Mouse (Mus musculus): ENCODE data around the gene Recql5.

Gene Recql5

DNA sequence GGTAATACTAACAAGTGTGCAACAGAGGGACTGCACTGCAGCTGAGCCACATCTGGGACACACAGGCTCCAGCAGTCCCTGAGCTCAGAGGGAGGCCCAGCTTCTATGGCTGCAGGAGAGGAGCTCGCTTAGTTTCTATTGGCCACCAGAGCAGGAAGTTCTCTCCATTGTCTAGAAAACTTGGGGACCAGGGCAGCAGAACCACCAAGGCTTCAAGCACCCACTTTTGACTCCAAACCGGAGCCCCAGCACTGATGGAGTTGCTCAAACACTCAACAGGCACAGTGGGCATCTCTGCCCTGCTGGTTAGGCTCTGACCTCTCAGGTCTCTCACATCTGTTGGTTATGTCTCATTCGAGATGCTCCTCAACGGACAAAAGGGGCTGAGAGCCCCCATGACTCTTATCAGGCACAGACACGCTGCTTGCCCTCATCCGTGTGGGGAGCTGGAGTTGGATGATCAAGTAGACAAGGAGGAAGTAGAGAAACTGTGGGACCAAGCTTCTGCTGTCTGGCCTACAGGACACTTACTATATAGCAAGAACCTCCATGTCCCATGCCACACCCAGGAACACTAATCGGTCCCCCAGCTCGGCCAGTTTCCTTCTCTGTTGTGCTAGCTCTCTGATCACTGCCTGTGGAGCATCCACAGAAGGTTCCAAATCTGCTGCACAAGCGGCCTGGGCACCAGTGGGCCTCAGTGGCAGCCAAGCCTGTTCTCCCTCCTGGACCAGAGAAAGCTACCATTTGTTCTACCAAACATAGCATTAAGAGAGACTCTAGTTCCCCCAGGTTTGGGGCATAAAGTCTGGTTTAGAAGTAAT lies 31.7 kb downstream of the Recql5 start:
- no peak for DNase-seq (ENCODE audit: low read depth, low spot score)

DNA sequence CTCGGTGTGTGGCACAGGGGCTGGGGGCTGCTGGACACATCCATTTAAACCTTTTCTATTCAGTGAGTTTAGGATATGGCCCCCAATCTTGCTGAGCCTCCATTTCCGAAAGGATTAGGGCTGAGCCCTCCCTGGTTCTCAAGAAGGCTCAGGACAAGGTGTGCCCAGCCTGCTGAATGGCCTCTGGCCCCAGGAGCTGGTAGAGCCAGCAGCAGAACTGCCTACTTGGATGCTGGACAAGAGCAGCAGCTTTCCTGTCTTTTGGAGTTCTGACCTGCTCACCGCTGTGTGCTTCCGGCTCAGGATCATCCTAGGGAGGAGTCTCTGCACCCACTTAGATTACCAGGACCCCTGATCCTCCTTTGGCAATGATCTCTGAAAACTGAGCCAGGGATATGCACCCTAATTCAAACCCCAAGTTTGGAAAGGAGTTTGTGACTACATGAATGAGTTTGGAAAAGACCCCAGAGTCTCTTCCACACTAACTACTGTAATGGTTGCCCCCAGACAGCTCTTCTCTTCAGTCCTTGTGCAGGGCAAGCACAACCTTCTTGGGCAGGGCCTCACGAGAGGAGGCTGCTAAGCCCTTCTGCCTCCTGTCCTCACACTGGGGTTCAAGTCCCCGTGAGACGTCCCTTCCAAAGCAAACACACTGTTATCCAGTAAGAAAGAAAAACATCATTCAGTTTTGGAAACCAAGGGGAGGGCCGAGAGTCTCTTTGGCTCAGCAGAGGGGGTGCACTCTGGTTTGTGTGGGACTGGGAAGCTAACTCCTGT lies 32.5 kb downstream of the Recql5 start:
- no peak for DNase-seq (ENCODE audit: low read depth, low spot score)

DNA sequence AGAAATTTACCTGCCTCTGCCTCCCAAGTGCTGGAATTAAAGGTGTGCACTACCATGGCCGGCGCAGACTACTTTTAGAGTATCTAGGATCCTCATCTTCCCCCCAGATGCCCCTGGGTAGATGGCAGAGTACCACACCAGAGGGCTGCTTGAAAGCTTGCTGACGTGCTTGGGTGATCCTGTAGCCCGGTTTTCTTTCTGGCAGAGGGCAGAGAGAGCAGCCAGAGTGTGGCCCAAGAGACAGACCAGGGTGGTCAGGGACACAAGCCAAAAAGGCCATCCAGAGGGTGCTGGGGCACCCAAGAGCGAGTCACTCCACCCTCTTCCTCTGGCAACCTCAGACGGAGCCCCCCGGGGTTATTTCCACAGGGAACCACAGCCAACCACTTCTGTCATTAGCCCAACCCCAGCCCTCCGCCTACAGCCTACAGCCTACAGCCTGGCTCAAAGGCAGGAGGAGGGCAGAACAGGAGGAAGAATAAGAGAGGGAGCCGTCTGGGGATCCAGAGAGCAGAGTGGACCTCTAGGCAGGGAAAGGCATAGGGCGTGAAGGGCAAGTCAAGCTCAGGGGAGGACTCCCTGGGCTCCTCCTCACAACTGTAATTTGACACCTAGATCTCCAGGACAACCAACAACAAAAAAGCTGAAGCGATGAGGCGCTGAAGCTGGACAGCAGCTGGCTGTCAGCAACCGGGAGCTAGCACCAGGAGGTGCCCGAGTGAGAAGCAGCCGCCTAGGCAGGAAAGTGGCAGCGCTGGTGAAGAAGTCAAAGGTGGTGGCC lies 33.6 kb downstream of the Recql5 start, which contains the start of gene Smim5:
Gene Smim5, plus strand, starts transcription at position 481 of the 781 bp plus-strand sequence.
- no peak for DNase-seq (ENCODE audit: low read depth, low spot score)

DNA sequence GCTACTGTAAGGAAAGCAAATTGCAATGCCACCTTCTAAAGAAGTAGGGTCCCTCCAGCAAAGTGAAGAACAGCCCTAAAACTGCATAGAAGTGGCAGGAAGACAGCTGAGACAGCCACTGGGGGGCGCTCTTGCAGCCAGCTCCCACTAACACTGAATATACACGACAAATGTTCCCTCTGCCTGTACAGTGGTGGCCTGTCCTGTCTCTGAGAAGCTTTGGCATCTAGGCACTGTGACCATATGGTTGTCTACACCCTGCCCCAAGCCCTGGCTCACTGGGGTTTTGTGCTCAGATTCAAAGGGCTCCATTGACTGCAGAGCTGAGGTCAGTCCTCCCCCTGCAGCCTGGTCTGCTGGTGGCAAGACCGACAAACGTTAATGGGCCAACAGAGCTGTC lies 34.4 kb downstream of the Recql5 start:
- DNase-seq (ENCODE audit: low read depth, low spot score): no peak

DNA sequence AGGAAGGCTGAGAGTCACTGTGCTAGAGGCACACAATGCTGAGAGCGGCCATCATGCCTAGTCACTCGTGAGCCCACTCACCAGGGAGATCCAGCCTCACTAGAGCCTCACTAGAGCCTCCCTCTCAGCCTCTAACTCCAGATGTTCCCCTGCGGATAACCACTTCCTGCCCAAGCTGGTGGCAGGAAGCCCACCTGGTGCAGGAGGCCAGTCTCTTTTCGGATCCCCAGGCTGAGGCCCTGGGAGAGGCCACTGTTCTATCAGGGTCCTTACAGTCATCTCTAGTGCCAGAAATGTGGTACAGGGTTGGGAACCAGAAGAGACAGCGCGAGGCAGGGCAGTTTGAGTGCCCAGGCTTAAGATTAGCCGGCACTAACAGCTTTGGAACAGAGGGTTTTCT lies 34.8 kb downstream of the Recql5 start:
- no peak for DNase-seq (ENCODE audit: low read depth, low spot score)

DNA sequence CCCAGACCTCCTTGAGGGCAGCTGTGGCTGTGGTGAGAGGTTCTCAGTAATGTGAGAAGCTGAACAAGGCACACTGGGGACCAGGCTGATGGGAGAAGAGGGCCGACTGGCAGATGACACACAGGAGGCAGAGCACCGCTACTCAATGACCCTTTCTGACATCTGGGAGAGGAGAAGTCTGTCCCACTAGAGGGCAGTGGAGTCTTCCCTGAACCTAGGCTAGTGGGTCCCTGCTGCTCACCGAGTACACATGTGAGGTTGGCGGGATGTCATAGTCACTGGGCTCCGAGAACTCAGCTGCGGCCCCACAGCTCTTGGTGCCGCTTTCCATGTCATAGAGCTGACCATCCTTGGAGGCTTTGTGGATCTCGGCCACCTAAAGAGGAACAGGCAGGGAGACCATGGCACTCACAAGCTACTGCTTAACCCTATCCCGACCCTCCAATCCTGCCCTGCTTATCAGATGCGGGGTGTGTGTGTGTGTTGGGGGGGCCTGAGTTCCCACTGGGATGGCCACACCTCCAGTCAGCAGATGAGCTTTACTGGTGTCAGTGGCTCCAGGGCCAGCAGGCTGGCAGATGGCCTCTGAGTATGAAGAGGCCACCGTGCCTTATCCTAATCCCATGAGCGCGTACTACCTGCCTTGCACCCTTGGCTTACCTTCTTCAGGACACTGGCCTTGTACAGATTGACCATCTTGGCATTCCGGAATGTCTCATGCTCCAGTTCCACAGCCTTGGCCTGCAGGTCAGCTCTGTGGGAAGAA lies 38.3 kb downstream of the Recql5 start:
- DNase-seq (ENCODE audit: low read depth, low spot score): peak; percentile 55

DNA sequence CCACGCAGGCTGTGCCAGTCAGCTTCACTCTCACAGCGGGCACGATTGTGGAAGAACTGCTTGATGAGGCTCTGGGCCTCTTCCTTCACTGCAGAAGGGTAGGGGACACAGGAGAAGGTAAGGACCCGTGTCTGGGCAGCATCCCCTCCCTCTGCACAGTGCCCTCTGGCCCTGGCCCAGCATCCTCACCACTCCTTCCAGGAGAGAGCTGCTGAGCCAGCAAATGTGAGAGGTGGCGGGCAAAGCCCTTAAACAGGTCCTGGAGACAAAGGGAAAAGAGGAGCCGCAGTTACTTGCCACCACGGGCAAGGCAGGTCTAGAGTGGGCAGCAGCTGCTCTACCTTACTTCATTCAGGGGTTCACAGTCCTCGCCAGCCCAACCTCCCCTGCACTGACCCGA lies 40.2 kb downstream of the Recql5 start:
- DNase-seq (ENCODE audit: low read depth, low spot score): no peak

DNA sequence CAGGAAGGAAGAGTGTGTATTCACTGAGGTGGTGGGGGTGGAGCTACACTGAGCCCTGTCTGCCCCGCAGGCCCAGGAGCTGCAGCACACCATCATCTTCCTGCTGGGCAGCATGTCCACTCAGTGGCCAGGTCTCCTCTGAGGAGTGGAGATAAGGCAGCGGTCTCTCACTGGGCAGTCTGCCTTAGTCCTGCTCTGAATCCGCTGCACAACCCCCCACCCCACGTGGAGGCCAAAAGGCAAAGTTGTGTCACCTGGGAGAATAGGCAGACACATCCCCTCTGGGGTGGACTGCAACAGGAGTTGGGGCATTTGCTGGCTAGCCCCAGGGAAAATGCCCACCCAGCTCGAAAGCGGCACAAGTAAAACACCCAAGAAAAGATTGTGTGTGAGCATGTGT lies 41.1 kb downstream of the Recql5 start:
- no peak for DNase-seq (ENCODE audit: low read depth, low spot score)

DNA sequence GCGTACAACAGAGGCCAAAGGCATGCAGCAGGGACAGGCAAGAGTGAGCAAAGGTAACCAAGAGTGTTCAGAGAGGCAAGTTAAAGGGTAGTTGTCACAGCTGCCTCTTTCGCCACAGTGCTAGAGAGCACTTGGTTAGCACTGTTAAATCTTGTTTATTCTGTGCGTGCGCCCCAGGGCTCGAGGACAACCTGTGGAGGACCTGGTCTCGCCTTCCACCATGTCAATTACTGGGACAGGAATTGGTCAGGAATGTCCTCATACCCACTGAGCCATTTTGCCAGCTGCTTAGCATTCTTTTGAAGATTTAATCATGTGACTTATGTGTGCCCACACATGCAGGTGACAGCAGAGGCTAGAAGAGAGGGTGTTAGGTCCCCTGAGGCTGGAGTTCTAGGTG lies 44.1 kb downstream of the Recql5 start:
- no peak for DNase-seq (ENCODE audit: low read depth, low spot score)

DNA sequence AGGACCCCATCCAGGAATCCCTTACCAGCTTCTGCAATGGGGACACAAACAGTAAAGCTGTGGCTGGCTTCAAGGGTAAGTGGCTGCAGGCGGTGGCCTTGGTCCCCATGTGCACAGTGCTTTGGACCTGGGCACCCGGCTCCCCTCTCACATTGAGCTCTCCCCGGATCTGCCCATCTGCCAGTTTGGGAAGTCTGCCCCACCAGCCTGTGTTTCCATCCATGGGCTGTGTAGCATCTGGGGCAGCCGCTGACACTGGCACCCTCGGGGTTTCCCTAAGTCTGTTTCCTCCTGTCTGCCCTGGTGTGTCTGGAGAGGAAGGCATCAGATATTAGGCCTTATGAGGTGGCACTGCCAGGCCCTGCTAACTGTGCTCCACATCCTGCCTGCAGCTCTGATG lies 45.3 kb downstream of the Recql5 start:
- no peak for DNase-seq (ENCODE audit: low read depth, low spot score)

DNA sequence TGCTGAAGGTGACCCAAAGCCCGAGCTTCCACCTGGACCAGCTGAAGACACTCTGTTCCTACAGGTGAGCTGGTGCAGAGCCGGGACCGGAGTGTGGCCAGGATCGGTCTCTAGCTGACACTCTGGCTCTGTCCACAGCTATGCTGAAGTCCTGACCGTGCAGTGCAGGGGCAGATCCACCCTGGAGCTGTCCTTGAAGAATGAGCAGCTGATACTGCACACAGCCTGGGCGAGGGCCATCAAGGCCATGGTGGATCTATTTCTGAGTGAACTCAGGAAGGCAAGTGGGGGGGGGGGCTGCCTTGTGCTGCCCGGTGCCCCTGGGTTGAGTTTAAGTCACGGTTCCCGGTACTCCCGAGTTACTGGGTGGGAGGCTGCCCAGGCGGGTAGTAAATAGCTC lies 46.8 kb downstream of the Recql5 start:
- DNase-seq (ENCODE audit: low read depth, low spot score): no peak

DNA sequence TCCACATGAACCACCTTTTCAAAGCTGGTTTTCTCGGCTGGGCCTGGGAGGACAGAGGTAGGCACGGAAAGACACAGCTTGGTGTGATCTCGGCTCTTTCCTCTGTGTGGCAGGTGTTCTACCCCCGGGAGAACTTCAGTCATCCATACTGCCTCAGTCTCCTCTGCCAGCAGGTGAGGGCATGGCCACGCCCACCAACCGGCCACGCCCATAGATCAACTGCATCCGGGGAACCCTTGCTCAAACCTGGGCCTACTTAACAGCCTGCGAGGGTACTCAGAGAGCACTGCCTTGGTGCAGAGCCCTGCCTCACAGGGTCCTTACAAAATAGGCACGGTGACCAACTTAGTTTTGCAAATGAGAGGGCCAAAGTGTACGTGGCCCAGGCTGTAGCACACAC lies 48.0 kb downstream of the Recql5 start:
- DNase-seq (ENCODE audit: low read depth, low spot score): no peak

DNA sequence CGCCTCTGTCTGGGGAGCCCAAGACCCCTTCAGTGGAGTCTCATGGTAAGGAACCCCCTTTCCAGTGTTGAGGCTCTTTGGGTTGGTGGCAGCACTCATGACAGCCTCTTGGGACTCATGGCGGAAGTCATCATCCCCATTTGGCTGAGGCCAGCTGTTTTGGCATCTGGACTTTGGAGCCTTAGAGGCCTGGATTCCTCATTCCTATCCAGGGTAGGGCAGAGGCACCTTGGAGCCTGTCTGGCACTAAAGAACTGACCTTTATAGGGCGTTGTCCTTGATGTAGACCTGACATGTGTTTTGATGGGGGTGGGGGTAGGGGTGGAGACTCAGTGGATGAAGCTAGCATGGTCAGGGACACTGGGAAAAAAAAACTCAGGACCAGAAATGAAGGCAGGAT lies 48.9 kb downstream of the Recql5 start:
- DNase-seq (ENCODE audit: low read depth, low spot score): no peak

DNA sequence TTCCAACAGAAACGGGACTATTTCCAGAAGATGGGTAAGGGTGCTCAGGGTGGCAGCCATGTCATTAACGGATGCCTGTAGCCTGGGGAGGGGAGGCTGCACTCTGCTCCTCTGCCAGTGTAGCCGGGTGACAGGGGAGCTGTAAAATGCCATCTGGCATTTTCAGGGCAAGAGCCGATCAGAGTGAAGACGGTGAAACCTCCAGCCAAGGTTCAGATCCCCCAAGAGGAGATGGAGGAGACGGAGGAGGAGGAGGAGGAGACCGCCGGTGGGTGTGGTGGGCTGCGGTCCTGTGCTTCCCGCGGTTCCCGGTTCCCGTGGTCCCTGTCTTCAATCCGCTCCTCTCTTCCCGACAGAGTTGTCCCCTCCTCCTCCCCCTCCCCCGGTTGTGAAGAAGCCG lies 50.0 kb downstream of the Recql5 start:
- no peak for DNase-seq (ENCODE audit: low read depth, low spot score)

DNA sequence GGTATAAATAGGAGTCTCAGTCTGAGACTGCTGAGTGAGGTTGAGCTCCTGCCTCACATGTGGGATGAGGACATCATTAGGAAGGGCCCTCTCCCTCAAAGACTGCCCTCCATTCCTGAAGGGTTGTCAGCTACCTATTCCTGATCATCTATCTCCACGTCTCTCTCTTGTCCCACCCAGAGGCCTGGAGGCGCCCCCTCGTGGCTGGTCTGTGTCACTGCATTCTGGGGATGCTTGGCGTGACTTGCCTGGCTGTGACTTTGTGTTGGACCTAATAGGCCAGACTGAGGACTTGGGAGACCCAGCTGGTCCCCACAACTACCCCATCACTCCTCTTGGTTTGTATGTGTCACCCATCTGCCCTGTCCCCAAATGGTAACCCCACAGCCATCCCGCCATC lies 52.3 kb downstream of the Recql5 start:
- no peak for DNase-seq (ENCODE audit: low read depth, low spot score)

DNA sequence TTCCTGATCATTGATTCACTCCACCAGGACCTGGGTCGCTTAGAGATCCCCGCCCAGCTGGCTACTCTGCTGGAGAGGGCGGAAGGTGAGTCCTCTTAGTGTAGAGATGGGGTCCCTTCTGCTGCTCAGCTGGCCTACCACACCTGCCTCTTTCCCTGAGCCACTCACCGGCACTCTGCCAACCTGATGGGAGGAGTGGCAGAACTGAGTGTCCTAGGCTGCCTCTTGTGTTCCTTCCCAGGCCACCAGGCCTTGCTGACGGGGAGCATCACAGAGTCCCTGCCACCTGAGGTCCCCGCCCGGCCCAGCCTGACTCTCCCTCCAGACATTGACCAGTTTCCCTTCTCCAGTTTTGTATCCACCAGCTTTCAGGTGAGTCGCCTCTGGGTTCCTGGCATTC lies 55.2 kb downstream of the Recql5 start:
- DNase-seq (ENCODE audit: low read depth, low spot score): no peak

DNA sequence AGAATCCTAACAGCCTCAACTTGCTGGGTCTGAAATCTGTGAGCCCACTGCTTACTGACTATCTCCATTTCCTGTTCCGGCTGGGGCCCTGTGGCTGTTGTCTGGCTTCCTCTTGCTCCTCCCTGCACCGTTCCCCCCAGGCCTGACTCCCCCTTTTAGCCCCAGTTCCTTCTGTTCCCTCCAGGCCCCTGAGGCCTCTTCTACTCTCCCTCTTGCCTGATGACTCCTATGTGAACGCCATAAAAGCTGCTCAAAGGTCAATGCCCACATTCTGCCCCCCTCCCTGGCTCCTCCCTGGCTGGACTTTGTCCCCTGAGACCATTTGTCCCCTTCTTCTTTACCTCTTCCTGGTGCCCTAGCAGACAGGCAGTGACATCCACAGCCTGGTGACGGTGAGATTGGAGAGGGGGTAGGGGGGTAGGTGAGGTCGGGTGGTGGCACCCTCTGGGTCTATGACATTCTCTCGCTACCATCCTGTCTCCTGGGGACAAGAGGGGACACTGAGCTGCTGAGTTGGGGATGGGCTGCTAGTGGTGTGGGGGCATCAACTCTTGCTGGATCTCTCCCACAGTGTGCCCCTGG lies 56.0 kb downstream of the Recql5 start:
- no peak for DNase-seq (ENCODE audit: low read depth, low spot score)

DNA sequence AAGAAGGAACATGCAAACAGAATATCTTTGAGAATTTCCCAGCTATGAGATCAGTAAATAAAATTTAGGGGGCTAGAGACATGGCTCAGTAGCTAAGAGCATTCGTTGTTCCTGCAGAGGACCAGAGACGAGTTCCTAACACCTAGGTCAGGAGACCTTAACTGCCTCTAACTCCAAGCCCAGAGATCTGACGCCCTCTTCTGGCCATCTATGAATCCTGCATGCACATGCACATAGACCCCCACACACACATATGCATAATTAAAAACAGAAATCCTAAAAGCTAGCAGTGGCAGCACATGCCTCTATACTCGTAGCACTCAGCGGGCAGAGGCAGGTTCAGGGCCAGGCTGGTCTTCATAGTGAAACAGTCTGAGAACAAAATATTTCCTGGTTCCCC lies 56.8 kb downstream of the Recql5 start:
- DNase-seq (ENCODE audit: low read depth, low spot score): no peak

DNA sequence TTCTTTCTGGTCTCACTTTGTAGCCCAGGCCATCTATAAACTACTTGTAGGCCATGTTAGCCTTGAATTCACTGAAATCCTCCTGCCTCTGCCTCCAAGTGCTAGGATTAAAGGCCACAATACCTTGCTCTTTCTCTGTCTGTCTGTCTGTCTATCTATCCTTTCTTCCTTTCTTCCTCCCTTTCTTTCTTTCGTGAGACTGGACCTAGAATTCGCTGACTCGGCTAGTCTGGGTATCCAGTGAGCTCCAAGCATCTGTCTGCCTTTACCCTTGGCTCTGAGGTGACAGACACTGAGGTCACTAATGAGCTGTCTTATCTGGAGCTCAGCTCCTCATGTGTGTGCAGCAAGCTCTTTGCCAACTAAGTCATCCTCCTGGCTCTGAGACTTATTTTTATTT lies 57.3 kb downstream of the Recql5 start:
- DNase-seq (ENCODE audit: low read depth, low spot score): no peak

DNA sequence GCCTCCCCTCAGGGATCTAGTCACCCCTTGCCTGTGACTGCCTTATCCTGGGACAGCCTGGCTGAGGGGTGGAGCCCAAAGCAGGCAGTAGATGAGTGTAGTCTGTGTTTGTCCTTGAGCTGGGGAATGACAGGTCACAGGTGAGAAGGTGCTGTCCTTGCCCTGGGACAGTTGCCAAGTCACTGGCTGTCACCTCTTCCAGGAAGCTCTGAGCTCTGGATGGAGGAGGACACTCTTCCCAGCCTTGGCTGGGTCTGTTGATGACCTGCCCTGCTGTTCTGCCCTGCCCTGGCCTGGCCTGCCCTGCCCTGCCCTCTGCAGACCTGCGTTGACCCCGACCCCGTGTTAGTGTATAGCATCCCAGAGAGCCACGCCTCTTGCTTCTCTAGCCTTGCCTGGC lies 60.8 kb downstream of the Recql5 start:
- no peak for DNase-seq (ENCODE audit: low read depth, low spot score)

DNA sequence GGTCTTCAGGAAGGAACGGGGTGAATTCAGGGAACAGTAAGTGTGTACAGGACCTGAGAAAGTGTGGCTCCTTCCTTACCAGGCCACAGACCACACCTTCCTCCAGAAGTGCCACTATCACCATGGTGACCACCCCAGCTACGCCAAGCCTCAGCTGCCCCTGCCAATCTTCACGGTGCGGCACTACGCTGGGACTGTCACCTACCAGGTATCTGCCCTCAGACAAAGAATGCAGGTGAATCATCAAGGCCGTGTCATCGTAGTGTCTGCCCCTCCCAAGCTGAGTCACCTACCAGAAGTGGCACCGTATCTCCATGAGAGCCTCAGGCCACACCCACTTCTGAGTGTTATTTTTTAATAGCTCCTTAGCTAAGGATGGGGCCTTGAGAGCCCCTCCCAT lies 63.9 kb downstream of the Recql5 start:
- no peak for DNase-seq (ENCODE audit: low read depth, low spot score)
